Comparison of ENCODE assay signal across 8 mouse cellular contexts in the genomic region with DNA sequence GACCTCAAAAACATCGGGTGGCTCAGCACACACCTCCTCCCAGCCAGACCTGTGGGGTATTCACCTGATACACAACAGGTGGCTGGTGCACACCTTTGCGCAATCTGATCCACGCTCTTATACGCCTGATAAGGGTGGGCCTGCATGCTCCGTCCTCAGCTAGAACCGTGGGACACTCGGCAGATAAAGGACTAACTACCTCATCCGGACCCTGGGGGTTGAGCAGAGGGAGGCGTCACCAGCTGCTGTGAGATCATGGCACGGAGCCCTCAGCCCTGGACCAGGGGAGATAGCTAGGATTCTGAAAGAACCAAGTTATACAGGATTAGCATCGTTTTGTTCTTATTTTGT. TPM values are rescaled to one million over a fixed set of nuclear protein-coding genes. Genes with fewer than 3 reads are reported as not detected.
A peak's percentile ranks its signal among the peaks of the same experiment; 100 is the strongest.
DNase-seq lines count a peak whose midpoint lies in the region; ATAC-seq and TF ChIP-seq lines count a peak whose summit lies in the region.

Gene Gm21985 (plus strand): TSS at position 73 of the 351 bp plus-strand sequence.

- H3K36me3 ChIP-seq in heart, adult 2 months (ENCODE audit: control insufficient read depth, insufficient read depth, low read length) = peaks cover 7% of the 10 kb centered on the region
- no peaks in the 10 kb centered on the region for H3K36me3 ChIP-seq in liver, embryonic 11.5 days (ENCODE audit: control insufficient read depth, insufficient read depth, low read length)
- no peaks in the 10 kb centered on the region for H3K36me3 ChIP-seq in midbrain, postnatal 0 days (ENCODE audit: insufficient read depth, low read length)
- H3K36me3 ChIP-seq in testis, adult 2 months (ENCODE audit: control insufficient read depth, insufficient read depth, low read length) = peaks cover 2% of the 10 kb centered on the region

- H3K9ac ChIP-seq in heart, adult 2 months (ENCODE audit: low read depth, low read length) = peak within 1 kb of the TSS; percentile 85
- peak within 1 kb of the TSS; percentile 78 for H3K9ac ChIP-seq in liver, embryonic 11.5 days (ENCODE audit: low read depth, low read length)
- H3K9ac ChIP-seq in midbrain, postnatal 0 days (replicated peaks; ENCODE audit: low read length, poor library complexity, severe bottlenecking) = peak within 1 kb of the TSS; percentile 92

- no peaks in the 10 kb centered on the region for H3K79me2 ChIP-seq in heart, adult 2 months (replicated peaks; ENCODE audit: control insufficient read depth, insufficient read depth, low read length)

- no peak for TF ChIP-seq EP300 in heart, adult 2 months (IDR thresholded peaks at IDR 0.05; ENCODE audit: insufficient read depth, low read depth, low read length)

- H3K4me1 ChIP-seq in heart, adult 2 months (ENCODE audit: control insufficient read depth, insufficient read depth, low read length) = peaks cover 6% of the 10 kb centered on the region
- peaks cover 18% of the 10 kb centered on the region for H3K4me1 ChIP-seq in liver, embryonic 11.5 days (replicated peaks; ENCODE audit: control insufficient read depth, insufficient read depth, low read length)
- peaks cover 23% of the 10 kb centered on the region for H3K4me1 ChIP-seq in midbrain, postnatal 0 days (ENCODE audit: insufficient read depth, low read length)
- peaks cover 11% of the 10 kb centered on the region for H3K4me1 ChIP-seq in testis, adult 2 months (ENCODE audit: control insufficient read depth, insufficient read depth, low read length)

- no peaks in the 10 kb centered on the region for H3K9me3 ChIP-seq in liver, embryonic 11.5 days (ENCODE audit: control insufficient read depth, low read length)
- no peaks in the 10 kb centered on the region for H3K9me3 ChIP-seq in midbrain, postnatal 0 days (ENCODE audit: low read length)

- DNase-seq in B cell, adult 2 months = peak; percentile 77
- peak; percentile 37 for DNase-seq in embryo, embryonic 9.5 days (ENCODE audit: extremely low spot score)
- peak; percentile 76 to 78 for DNase-seq in heart, adult 2 months
- peak; percentile 44 for DNase-seq in kidney, adult 11 months
- no peak for DNase-seq in liver, embryonic 11.5 days (ENCODE audit: low spot score)
- DNase-seq in midbrain, postnatal 0 days (ENCODE audit: low spot score) = peak; percentile 58

- peak within 1 kb of the TSS; percentile 94 for H3K4me2 ChIP-seq in liver, embryonic 11.5 days
- peak within 1 kb of the TSS; percentile 87 for H3K4me2 ChIP-seq in midbrain, postnatal 0 days (ENCODE audit: low read depth, low read length, poor library complexity, severe bottlenecking)

- peak within 1 kb of the TSS; percentile 99 for H3K27ac ChIP-seq in heart, adult 2 months
- H3K27ac ChIP-seq in liver, embryonic 11.5 days (ENCODE audit: low read depth, low read length) = peak within 1 kb of the TSS; percentile 88
- peak within 1 kb of the TSS; percentile 87 for H3K27ac ChIP-seq in midbrain, postnatal 0 days (ENCODE audit: low read depth, low read length)
- peak within 1 kb of the TSS; percentile 97 for H3K27ac ChIP-seq in testis, adult 2 months (ENCODE audit: control insufficient read depth, insufficient read depth, low read depth, low read length)

- TF ChIP-seq POLR2A in heart, adult 2 months (IDR thresholded peaks at IDR 0.05; ENCODE audit: insufficient read depth, low read depth, low read length) = 0 out of 2 replicates have a peak, but pooled peaks have one; percentile 30
- TF ChIP-seq POLR2A in testis, adult 2 months (IDR thresholded peaks at IDR 0.05; ENCODE audit: control insufficient read depth, low read depth, low read length) = peak; percentile 30; the same call in 1 of the 2 replicates

- ATAC-seq in activated CD4-positive, CD25-positive, alpha-beta regulatory T cell, adult 4 months = peak; percentile 19
- ATAC-seq in liver, embryonic 11.5 days (replicated peaks; ENCODE audit: low FRiP score) = peak; percentile 52
- ATAC-seq in midbrain, postnatal 0 days (ENCODE audit: low FRiP score) = peak; percentile 18

- H3K27me3 ChIP-seq in heart, adult 2 months (ENCODE audit: control insufficient read depth, insufficient read depth, low read length) = no peaks in the 10 kb centered on the region
- no peaks in the 10 kb centered on the region for H3K27me3 ChIP-seq in liver, embryonic 11.5 days (replicated peaks; ENCODE audit: control insufficient read depth, insufficient read depth, low read length)
- H3K27me3 ChIP-seq in midbrain, postnatal 0 days (ENCODE audit: insufficient read depth, low read length) = no peaks in the 10 kb centered on the region
- no peaks in the 10 kb centered on the region for H3K27me3 ChIP-seq in testis, adult 2 months (ENCODE audit: control insufficient read depth, insufficient read depth, low read length)

- intact Hi-C loops in heart, adult 2 months (cut with DNase I) = loop anchor here (2.0 to 10.0 kb wide), 4 partner anchors 17 to 219 kb away; partner anchors contain the start of genes Chrm5 and Emc7

- peak within 1 kb of the TSS; percentile 67 for H3K4me3 ChIP-seq in heart, adult 2 months
- H3K4me3 ChIP-seq in liver, embryonic 11.5 days (ENCODE audit: low read depth, low read length) = peak within 1 kb of the TSS; percentile 77
- H3K4me3 ChIP-seq in midbrain, postnatal 0 days (ENCODE audit: low read depth, low read length) = peak within 1 kb of the TSS; percentile 91
- peak within 1 kb of the TSS; percentile 100 for H3K4me3 ChIP-seq in testis, adult 2 months (ENCODE audit: control insufficient read depth, low read depth, low read length)

- no peak for TF ChIP-seq CTCF in heart, adult 2 months (IDR thresholded peaks at IDR 0.05)
- no peak for TF ChIP-seq CTCF in midbrain, postnatal 0 days (IDR thresholded peaks at IDR 0.05)
- TF ChIP-seq CTCF in testis, adult 2 months (IDR thresholded peaks at IDR 0.05; ENCODE audit: control insufficient read depth, insufficient read depth, insufficient replicate concordance, low read depth, low read length) = no peak

- 1% methylated on average over 11 of the region's 11 CpGs for WGBS in heart, adult 2 months
- WGBS in liver, embryonic 11.5 days = under 1% methylated on average over 11 of the region's 11 CpGs
- WGBS in midbrain, postnatal 0 days = 1% methylated on average over 11 of the region's 11 CpGs

RNA-seq across cellular contexts. Expression of gene Gm21985, which starts in this region (rescaled TPM):
- not detected for polyA plus RNA-seq in activated CD4-positive, CD25-positive, alpha-beta regulatory T cell, adult 4 months (2017; shearing (Covaris generic))
- 1 to 10 TPM in 1 of 2 experiments, under 1 TPM in 1; 0.42 to 1.1 TPM for total RNA-seq in heart, adult 2 months (2021)
- not detected in 2 replicates for polyA plus RNA-seq in heart, adult 2 months (2012; rRNA removed)
- not detected in 2 replicates for polyA plus RNA-seq in liver, embryonic 11.5 days (2014; fragmentation: Nextera tagmentation; extraction: Ambion mirVana)
- 2.3 and 2.5 TPM in 2 replicates for total RNA-seq in midbrain, postnatal 0 days (2014; rRNA removed)
- not detected in 2 replicates for polyA plus RNA-seq in midbrain, postnatal 0 days (2015; fragmentation: Nextera tagmentation; extraction: Ambion mirVana)
- not detected in 2 replicates for polyA plus RNA-seq in testis, adult 2 months (2012; rRNA removed)

Comparison
In these comparisons a context has a peak if more than half of its experiments do, and no peak if none do; other contexts are left out.
1. Peak in ATAC-seq in activated CD4-positive, CD25-positive, alpha-beta regulatory T cell, adult 4 months; RNA of the gene not detected or under 1 TPM.
2. Peak in ATAC-seq, H3K4me3 ChIP-seq, H3K27ac ChIP-seq, H3K9ac ChIP-seq and H3K4me2 ChIP-seq in liver, embryonic 11.5 days; RNA of the gene not detected or under 1 TPM.